Mouse (Mus musculus) regulatory T cell (primary cell): Measurements from ENCODE around the gene Mst1r.

Experiments
- in situ Hi-C: fragments of 300-600 bp; cut with MboI, MseI; formaldehyde crosslinking; loops from one replicate; pipeline ENCODE4 v1.15.1; 2025; ENCODE audit warnings: high pct_unique_total_duplicates

The Mst1r gene

DNA sequence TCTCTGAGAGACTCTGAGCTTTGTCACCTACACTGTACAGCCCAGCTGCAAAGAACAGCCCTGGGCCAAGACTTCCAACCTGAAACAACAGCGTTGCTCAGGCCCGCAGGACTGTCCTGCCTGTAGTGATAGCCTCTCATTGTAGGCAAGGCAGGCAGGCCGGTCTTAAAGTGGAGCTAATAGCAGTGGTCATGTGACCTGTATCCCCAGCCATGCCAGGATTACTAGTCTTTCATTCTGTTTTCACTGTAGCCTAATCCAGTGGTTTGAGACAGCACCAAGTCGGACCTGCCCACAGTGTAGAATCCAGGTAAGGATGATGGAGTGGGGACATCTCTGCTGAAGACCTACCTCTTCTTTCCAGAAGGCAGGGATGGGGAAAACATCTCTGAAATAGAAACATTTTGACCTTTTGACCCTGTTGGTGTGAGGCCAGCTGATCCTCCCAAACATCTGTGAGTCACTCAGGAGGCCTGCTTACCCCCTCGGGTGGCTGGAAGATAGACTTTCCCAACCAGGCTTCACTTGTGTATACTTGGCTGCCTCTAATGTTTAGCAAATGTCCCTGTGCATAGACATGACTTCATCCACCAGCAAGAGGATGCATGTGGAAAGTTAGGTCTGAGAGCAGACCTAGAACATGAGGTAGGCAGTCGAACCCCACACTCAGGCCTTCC is 49.1 kb downstream of the Mst1r start:
- in situ Hi-C loops: no loop called here

DNA sequence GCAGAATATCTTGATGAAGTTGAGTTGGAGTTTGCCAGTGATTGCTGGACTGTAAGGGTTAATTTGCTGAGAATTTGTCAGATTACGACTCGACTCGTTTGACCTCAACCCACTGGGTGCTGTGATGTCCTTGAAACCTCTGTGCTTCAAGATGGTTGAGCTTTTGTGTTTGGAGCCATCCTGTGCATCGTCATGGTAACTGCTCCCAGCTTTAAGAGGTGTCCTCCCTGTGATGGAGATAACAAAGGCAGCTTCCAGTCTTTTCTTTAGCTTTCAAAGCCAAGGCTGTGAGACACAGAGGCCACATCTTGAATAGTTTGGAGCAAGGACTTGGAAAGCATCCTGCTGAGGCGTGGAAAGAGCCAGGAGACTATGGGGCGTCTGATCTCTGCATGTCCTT is 50.5 kb downstream of the Mst1r start:
- in situ Hi-C loops: no loop called here

DNA sequence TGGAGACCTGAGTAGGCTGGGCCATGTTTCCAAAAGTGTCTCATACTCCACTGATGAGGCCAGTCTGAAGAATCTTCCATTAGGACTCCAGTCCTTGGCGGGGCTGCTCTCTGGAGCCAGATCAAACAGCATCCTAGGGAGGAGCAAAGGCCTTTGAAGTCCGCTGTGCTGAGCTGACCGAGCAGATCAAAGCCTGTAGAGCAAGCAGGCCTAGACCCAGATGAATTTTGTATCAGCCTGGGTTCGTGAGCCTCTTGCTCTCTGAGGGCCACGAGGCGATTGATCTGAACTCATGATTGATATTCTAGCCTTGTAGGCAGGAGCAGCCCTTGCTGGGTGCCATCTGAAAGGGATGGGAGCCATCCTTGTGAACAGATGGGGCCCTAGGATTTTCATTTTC is 53.2 kb downstream of the Mst1r start:
- in situ Hi-C loops: no loop called here

DNA sequence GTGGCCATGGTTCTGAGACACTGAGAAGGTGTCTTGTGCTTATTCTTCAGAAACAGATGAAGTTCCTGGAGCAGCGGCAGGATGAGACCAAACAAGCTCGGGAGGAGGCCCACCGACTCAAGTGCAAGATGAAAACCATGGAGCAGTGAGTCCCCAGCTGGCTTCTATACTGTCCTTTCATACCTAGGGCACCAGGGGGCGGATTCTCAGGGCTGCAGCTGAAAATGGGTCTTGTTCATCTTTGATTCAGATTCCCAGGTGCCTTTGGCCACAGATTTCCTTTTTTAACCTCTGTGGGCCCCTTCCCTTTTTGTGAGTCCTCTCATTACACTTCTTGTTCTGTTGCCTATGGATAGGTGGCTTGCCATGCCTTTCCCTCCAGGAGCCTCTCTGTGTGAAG is 54.3 kb downstream of the Mst1r start:
- in situ Hi-C loops: no loop called here

DNA sequence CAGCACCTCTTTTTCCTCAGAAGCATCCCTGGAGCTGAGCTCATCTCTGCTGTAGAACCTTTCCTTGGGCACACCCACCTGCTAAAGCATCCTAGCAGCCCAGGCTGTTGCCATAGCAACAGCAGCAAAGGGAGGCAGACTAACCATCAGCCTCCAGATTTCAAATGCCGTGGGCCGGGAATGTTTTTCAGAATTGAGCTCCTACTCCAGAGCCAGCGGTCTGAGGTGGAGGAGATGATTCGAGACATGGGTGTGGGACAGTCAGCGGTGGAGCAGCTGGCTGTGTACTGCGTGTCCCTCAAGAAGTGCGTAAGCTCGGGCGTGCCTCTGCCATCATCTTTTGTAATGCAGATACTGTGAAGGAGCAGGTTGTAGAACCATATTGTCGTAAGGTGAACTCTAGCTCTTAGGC is 54.7 kb downstream of the Mst1r start:
- in situ Hi-C loops: no loop called here

DNA sequence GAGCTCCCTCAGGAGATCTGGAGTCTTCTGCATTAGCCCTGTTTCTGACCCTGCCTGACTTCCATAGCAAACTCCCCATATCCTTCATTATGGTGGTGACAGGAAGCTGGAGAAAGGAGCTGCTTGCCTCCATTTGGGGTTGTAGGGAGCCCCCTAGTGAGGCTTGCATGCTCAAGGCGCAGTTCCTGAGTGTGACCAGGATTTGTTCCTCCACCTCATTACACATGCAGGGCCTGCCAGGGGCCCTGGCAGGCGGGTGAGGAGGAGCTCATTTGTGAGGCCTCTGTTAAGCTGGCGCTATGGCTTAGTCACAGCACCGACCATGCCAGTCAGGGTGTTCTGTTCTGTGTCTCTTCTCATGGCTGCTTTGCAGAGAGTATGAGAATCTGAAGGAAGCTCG is 55.2 kb downstream of the Mst1r start:
- in situ Hi-C loops: no loop called here

DNA sequence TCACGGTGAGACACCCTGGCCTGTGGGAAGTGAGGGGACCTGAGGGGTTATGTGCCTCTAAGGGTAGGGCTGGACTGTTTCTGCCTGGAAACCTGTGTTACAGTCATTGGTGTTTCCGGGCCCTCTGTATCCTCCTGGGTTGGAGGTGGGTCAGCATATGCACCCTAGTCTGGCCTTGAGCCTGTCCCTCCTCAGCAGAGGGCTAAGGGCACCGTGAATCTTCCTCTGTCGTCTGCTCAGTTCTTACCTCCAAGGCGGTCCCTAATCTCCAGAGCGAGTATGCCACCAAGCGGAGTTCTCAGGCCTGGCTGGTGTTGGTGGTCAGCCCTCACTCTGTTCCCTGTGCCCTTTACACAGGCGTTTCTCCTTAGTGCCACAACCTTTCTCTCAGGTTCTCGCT is 56.2 kb downstream of the Mst1r start:
- in situ Hi-C loops: no loop called here

DNA sequence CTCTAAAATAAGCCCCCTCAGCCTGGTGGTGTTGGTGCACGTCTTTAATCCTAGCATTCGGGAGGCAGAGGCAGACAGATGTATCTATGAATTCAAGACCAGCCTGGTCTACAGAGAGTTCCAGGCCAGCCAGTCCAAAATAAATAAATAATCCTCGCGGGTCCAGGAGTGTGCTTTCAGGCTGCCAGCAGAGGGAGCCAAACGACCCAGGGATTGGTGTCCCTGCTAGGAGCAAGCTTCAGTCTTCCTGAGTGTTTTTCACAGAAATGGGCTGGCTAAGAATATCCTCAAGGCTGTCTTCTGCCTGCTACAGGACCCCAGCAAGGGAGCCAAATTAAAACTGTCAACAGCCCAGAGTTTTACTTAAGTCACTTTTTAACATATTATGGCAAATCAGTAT is 57.0 kb downstream of the Mst1r start:
- in situ Hi-C loops: no loop called here

DNA sequence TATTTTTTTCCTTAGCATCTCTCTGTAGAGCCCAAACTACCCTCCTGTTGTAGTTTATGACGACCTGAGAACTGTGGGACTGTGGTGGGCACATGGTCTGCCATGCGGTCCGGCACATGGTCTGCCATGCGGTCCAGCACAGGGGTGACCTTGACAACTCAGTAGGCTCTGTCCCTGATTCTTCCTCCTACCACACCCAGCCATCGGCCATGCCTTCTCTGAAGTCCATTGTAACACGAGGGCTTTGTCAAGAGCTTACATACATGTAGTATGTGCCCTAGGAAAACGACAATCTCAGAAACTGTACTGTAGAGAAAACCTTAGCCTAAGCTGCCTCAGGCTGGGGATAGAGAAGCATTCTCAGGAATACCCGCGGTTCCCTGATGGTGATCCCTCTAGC is 58.0 kb downstream of the Mst1r start:
- in situ Hi-C loops: loop anchor here (5.0 kb wide), 1 partner anchor 103 kb away; no protein-coding TSS in a partner anchor

DNA sequence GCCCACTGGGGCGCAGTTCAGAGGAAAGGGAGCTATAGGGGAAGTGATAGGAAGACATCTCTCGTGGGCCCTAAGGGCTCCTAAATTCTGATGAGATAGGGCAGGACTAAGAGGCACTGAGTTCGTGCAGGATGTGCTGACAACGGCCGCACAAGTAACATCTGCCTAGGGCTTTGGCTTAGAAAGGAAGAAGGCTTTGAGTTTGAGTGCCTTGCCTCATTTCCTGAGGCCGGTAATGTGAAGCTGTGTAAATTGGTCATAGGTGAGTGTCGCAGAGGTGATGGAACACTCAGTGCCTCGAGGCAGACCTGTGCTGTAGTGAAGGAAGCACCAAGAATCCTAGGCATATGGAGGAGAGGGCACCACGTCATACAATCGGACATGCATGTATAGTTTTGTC is 60.0 kb downstream of the Mst1r start:
- in situ Hi-C loops: loop anchor here (5.0 kb wide), 1 partner anchor 101 kb away; no protein-coding TSS in a partner anchor

DNA sequence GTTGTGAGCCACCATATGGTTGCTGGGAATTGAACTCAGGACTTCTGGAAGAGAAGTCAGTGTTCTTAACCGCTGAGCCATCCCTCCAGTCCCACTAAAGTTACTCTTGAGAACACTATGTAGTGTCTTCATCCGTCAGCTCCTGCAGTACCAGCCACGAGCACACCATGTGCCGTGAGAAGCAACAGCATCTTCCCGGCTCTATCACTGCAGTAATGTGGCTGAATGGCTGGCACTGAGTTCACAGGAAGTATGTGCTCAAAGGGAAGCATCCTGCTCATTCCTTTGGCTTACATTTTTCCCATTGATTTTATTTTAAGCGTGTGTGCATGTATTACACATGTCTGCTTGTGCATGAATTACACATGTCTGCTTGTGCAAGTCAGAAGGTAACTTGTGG is 60.8 kb downstream of the Mst1r start:
- in situ Hi-C loops: loop anchor here (5.0 kb wide), 1 partner anchor 100 kb away; no protein-coding TSS in a partner anchor

DNA sequence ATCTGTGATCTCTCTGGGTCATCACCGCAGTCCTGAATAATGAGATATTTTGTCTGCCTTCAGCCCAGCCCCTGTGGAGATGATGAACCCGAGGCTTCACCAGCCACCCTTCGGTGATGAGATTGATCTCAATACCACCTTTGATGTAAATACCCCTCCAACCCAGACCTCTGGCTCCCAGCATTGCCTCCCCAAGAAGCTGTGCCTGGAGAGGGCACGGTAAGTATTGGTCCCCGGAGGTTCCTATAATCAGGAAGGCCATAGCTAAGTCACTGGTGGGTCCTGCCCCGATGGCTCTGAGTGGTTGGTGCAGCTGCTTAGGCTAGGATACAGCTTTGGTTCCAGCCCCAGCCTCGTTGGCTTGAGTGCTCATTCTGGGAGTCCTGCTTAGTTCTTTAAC is 61.9 kb downstream of the Mst1r start:
- in situ Hi-C loops: loop anchor here (5.0 kb wide), 1 partner anchor 99 kb away; no protein-coding TSS in a partner anchor
